Mouse (Mus musculus) midbrain, embryonic 16.5 days (tissue): ENCODE data around the gene Slc16a1. TPM values are rescaled to one million over a fixed set of nuclear protein-coding genes. Genes with fewer than 3 reads are reported as not detected.

ENCODE experiments used
- ATAC-seq: fragments of 200-750 bp; cut with Nextera tagmentation; 2 replicates; pipeline ENCODE4 v1.8.0; 2017; ENCODE audit warnings: moderate TSS enrichment
- H3K27ac ChIP-seq: fragments of 300-500 bp; sonication (generic); 2 replicates; pipeline ENCODE4 v1.5.1; 2014; ENCODE audit warnings: mild to moderate bottlenecking, low read length, mixed read lengths
- H3K27me3 ChIP-seq: fragments of 300-500 bp; sonication (generic); 2 replicates; pipeline ENCODE4 v1.6.1; 2014; ENCODE audit warnings: low read depth, low read length, mixed read lengths; ENCODE audit not compliant: control insufficient read depth, insufficient read depth
- H3K36me3 ChIP-seq: fragments of 300-500 bp; sonication (generic); 2 replicates; pipeline ENCODE4 v1.6.1; 2014; ENCODE audit warnings: mild to moderate bottlenecking, low read length, moderate library complexity, mixed read lengths; ENCODE audit not compliant: control insufficient read depth, insufficient read depth
- H3K4me1 ChIP-seq: fragments of 300-500 bp; sonication (generic); 2 replicates; pipeline ENCODE4 v1.6.1; 2014; ENCODE audit warnings: mild to moderate bottlenecking, low read length, mixed read lengths; ENCODE audit not compliant: control insufficient read depth, insufficient read depth
- H3K4me2 ChIP-seq: fragments of 300-500 bp; sonication (generic); 2 replicates; pipeline ENCODE4 v1.6.1; 2014; ENCODE audit warnings: mild to moderate bottlenecking, low read length, mixed read lengths
- H3K4me3 ChIP-seq: fragments of 300-500 bp; sonication (generic); 2 replicates; pipeline ENCODE4 v1.5.1; 2014; ENCODE audit warnings: low read depth, mild to moderate bottlenecking, low read length, moderate library complexity, mixed read lengths
- H3K9ac ChIP-seq: fragments of 300-500 bp; sonication (generic); 2 replicates; pipeline ENCODE4 v1.6.1; 2014; ENCODE audit warnings: low read depth, low read length, mixed read lengths
- H3K9me3 ChIP-seq: fragments of 300-500 bp; sonication (generic); replicated peaks from 2 replicates; pipeline ENCODE4 v1.6.1; 2014; ENCODE audit warnings: mild to moderate bottlenecking, low read length, mixed read lengths; ENCODE audit not compliant: control insufficient read depth, poor library complexity, severe bottlenecking
- WGBS: fragments of 180-500 bp; shearing (Covaris S2); extraction: QIAGEN DNeasy Blood & Tissue Kit; methylation state at CpG from one replicate; pipeline ENCODE4 v1.1.7; 2014; 5-methylcytosine and 5-hydroxymethylcytosine counted together
- polyA plus RNA-seq: library from polyadenylated mRNA; unstranded; fragments of >200 nt; fragmentation: Nextera tagmentation; extraction: Ambion mirVana; gene quantifications from 2 replicates; pipeline ENCODE4 v1.2.1, GENCODE M21; 2015

The Slc16a1 gene
- 8.9 and 10.2 TPM in 2 replicates for polyA plus RNA-seq

DNA sequence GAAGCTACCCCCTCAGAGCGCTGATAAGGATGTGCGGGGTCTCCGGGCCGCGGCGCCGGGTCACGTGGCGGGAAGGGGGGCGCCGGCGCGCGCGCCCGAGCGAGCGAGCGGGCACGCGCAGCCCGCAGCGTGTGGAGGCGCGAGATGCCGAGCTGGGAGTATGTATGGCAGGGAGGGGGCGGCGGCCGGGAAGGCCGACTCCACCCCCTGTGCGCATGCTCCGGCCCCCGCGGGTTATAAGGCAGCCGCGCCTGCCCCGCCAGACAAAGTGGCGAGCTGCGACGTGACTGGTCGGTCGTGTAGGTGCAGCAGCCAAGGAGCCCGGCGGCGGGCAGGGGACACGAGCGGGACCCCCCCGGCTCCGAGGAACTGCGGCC, at the start of gene Slc16a1:
Slc16a1 (plus strand) TSS at position 266 of the 377 bp plus-strand sequence.
- 0% methylated on average over 46 of the region's 50 CpGs for WGBS
- H3K4me3 ChIP-seq = peak within 1 kb of the TSS; percentile 87
- peak; percentile 98 for ATAC-seq
- no peaks in the 10 kb centered on the region for H3K9me3 ChIP-seq
- H3K4me1 ChIP-seq = peaks cover 12% of the 10 kb centered on the region
- H3K27me3 ChIP-seq = no peaks in the 10 kb centered on the region
- no peaks in the 10 kb centered on the region for H3K36me3 ChIP-seq
- H3K4me2 ChIP-seq = peak within 1 kb of the TSS; percentile 97
- H3K9ac ChIP-seq = peak within 1 kb of the TSS; percentile 85
- peak within 1 kb of the TSS; percentile 55 for H3K27ac ChIP-seq

DNA sequence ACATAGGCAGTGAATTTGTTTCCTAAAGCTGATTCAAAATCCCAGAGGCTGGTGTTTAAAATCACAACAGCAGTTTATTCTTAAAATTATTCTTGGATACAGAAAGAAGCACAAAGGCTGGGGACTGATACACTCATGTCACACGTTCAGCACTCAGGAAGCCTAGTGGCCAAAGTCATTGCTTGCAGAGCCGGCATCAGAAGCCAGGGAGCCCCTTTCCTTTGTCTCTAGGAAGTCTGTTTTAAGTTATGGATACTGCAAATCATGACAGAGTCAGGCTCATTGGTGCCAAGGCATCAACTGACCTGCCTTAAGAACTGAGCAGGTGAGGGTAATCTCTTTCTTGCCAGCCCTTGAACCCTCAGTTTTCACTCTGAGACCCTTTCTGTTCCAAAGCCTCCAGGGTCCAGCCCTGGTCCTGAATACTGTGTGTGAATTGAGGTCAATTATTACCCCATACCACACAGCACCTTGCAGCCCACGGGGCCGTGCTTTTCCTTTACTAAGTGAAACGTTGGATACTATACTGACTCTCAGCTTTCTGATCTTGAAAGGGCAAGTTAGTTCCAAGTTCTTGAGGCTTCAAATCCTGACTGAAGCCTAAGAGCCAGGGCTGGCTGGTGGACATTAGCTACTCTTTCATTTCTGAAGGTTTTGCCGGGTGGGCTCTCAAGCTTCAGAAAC, 41.9 kb upstream of the Slc16a1 start:
- no peak for ATAC-seq
- 0 out of 2 replicates have a peak, but pooled peaks cover 4% of the 10 kb centered on the region for H3K4me1 ChIP-seq
- H3K4me2 ChIP-seq = no peak overlapping the region
- no peak overlapping the region for H3K9ac ChIP-seq
- H3K27me3 ChIP-seq = no peaks in the 10 kb centered on the region
- H3K9me3 ChIP-seq = no peaks in the 10 kb centered on the region
- H3K4me3 ChIP-seq = no peak overlapping the region
- WGBS = 66% methylated on average over 6 of the region's 6 CpGs
- H3K27ac ChIP-seq = peak overlapping the region; percentile 38
- no peaks in the 10 kb centered on the region for H3K36me3 ChIP-seq

DNA sequence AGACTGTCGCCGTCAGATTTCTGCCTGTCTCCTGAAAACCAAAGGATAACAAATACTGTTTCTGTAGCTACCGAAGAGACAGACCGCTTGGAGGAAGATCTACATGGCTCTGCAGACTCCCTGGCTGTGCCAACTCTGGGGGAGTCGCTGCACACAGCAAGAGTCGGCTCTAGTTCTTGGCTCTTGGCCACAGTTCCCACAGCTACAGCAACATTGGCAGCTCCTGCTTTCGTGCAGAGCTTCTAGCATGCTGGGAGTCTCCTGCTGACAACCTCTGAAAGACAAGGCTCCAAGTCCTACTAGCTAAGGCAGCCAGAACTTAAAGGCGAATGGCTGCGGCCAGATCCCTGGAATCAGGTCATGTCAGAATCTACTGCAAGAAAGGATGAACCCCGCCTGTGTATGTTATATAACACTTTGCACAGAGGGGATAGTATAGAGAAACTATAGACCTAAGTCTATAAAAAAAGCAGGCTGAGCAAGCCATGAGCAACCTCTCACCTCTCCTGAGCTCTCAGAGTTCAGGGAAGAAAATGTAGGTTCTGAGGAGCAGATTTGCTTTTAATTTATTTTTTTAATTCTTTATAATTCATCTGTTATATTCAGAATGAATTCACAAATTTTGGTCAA, 41.2 kb upstream of the Slc16a1 start:
- WGBS = 62% methylated on average over 10 of the region's 10 CpGs
- Histone ChIP-seq H3K27me3 (no peaks in the 10 kb centered on the region), H3K9ac (no peak overlapping the region), H3K4me2 (no peak overlapping the region), H3K27ac (peak overlapping the region; percentile 6), H3K4me1 (0 out of 2 replicates have a peak, but pooled peaks cover 4% of the 10 kb centered on the region), H3K9me3 (no peaks in the 10 kb centered on the region), H3K4me3 (no peak overlapping the region), H3K36me3 (no peaks in the 10 kb centered on the region)
- ATAC-seq = peak; percentile 85

DNA sequence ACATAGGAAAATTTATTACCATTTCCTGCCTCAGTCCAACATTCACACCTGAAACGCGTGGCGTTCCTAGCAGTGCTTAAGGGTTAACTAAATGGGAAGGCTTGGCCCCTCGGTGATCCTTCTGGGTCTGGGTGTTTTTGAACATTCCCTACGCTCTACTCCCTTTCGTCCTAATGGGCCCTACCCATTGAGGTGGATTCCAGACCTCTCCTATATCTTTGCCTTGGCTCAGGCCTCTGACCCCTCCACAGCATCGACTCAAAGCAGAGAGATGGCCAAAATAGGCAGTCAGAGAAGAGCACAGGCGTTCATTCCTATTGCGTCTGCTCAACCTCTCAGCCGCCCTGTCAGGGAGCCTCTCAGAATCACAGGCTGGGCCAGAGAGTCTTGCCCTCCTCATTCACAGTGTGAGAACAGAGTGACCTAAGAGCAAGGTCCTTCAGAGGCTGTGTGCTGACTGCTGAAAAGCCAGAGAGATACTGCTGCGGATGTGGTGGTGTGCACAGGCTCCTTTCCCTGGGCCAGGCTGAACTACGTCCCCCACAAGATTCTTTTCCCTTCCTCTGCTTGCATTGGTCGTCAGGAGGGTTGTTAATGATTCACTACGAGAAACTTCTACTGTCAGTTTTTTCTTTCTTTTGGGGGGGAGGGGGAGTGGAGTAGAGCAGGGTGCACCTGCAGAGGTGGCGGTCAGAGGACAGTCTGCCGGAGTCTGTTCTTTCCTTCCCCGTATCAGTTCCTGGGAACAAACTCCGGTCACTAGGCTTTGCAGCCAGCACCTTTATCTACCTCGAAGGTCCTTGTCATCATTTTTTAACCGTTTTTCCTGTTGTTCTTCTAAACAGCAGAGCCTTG, 38.9 kb upstream of the Slc16a1 start:
- H3K9me3 ChIP-seq = no peaks in the 10 kb centered on the region
- 0 out of 2 replicates have a peak, but pooled peaks cover 4% of the 10 kb centered on the region for H3K4me1 ChIP-seq
- no peaks in the 10 kb centered on the region for H3K27me3 ChIP-seq
- no peak overlapping the region for H3K4me2 ChIP-seq
- H3K27ac ChIP-seq = no peak overlapping the region
- no peak overlapping the region for H3K4me3 ChIP-seq
- no peak for ATAC-seq
- no peaks in the 10 kb centered on the region for H3K36me3 ChIP-seq
- 81% methylated on average over 20 of the region's 20 CpGs for WGBS
- no peak overlapping the region for H3K9ac ChIP-seq

DNA sequence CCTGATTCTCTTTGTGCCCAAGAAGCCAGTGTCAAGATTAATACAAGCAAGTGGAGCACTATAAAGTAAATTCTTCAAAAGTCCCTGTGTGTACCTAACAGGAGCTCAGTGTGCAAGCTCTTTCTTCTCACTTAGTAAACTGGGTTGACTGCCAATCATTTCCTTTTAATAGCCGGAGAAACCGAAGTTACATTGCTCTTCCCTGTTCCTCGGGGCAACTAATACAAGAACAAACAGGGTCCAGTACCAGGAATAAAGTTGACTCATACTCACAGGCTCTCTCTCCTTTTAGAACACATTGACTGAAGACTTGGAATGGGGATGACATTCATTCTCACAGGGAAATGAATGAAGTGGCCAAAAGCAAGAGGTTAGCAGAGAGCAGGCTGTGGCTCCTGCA, 37.8 kb upstream of the Slc16a1 start:
- no peak overlapping the region for H3K4me3 ChIP-seq
- H3K4me1 ChIP-seq = 0 out of 2 replicates have a peak, but pooled peaks cover 4% of the 10 kb centered on the region
- no peaks in the 10 kb centered on the region for H3K9me3 ChIP-seq
- H3K27me3 ChIP-seq = no peaks in the 10 kb centered on the region
- no peak overlapping the region for H3K4me2 ChIP-seq
- ATAC-seq = no peak
- 77% methylated on average over 3 of the region's 3 CpGs for WGBS
- H3K9ac ChIP-seq = no peak overlapping the region
- no peaks in the 10 kb centered on the region for H3K36me3 ChIP-seq
- no peak overlapping the region for H3K27ac ChIP-seq

DNA sequence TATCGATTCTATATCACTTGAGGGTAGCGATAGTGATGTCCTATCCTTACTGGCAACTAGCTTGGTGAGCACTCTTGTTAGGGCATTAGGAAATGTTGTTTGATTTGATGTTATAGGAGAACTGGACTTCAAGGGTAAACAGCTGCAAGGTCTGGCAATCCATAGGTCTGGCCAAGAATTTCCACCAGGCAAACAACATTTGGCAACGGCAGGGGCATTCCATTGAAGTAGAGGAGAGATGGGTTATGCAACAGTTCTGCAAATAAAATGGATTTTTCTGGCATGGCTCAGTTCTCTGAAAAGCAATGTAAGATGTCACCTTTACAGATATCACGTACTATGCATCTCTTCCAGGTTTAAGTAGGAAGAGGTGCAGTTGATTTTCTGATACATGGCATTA, 36.8 kb upstream of the Slc16a1 start:
- Histone ChIP-seq H3K4me3 (no peak overlapping the region), H3K4me1 (0 out of 2 replicates have a peak, but pooled peaks cover under 1% of the 10 kb centered on the region), H3K27ac (no peak overlapping the region), H3K9me3 (no peaks in the 10 kb centered on the region), H3K4me2 (no peak overlapping the region), H3K9ac (no peak overlapping the region), H3K27me3 (no peaks in the 10 kb centered on the region), H3K36me3 (no peaks in the 10 kb centered on the region)
- 92% methylated on average over 4 of the region's 4 CpGs for WGBS
- no peak for ATAC-seq

DNA sequence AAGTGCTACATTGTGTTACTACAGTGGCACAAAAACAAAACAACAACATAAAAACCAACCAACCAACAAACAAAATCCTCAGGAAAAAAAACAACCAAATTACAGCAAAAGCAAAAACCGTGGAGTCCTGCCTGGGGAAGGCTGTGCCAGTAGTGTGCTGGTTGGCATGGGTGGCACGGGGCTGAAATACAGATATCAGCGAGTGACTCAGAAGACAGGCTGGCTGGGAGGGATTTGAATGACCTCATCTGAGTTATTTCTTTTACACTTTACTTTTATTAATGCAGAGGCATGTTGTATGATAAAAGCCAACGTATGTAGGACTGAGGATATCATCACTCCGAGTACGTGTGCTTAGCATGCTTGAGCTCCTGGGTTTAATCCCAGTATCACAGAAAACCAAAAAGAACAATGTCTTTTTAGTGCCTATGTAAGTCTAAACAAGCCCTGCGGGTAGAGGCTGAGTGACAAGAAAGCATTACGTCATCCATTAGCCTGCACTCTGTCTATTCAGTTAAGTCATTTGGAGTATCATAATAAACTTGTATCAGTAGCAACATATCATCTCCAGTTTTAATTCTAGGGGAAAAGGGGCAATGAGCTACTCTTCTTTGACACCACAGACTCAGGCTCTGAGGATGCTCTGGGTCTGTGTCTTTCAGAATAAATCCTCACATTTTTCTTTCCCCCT, 28.6 kb upstream of the Slc16a1 start:
- 80% methylated on average over 8 of the region's 8 CpGs for WGBS
- H3K9ac ChIP-seq = no peak overlapping the region
- no peak overlapping the region for H3K4me3 ChIP-seq
- ATAC-seq = no peak
- H3K4me2 ChIP-seq = no peak overlapping the region
- no peaks in the 10 kb centered on the region for H3K9me3 ChIP-seq
- H3K27ac ChIP-seq = no peak overlapping the region
- no peaks in the 10 kb centered on the region for H3K4me1 ChIP-seq
- H3K36me3 ChIP-seq = no peaks in the 10 kb centered on the region
- no peaks in the 10 kb centered on the region for H3K27me3 ChIP-seq

DNA sequence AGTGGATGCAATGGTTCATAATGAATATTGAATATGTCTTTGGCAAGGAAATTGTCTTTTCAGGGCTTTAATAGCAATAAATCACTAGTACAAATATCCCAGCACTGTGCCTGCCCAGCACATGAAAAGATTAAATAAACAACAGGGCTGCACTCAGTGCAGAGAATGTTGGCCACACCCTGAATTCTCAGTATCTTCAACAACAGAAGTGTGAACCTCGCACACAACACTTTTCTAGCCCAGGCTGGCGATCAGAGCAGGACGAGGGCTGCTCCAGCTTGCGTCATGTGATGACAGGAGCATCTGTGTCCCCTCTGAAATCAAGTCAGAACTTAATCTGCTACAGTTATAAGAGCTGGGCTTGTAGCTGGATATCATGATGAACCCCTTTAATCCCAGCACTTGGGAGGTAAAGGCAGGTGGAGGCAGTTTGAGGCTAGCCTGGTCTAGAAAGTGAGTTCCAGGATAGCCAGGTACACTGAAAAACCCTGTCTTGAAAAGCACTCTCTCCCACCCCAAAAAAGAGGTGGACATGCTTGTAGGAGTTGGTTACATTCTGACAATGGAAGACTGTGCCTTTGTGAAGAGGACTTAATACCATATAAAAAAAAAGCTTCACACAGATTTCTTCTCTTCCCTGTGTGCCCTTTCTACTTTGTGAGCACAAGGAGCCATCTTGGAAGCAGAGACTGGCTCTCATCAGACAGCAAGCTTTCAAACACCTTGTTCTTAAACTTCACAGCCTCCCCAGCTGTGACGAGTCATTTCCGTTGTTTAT, 27.8 kb upstream of the Slc16a1 start:
- H3K9me3 ChIP-seq = no peaks in the 10 kb centered on the region
- no peak overlapping the region for H3K9ac ChIP-seq
- H3K4me1 ChIP-seq = no peaks in the 10 kb centered on the region
- H3K4me2 ChIP-seq = no peak overlapping the region
- H3K4me3 ChIP-seq = no peak overlapping the region
- 86% methylated on average over 6 of the region's 6 CpGs for WGBS
- ATAC-seq = no peak
- no peaks in the 10 kb centered on the region for H3K36me3 ChIP-seq
- H3K27ac ChIP-seq = no peak overlapping the region
- H3K27me3 ChIP-seq = no peaks in the 10 kb centered on the region
